Mouse (Mus musculus): Measurements from ENCODE around the gene Crb2.

Crb2 gene

DNA sequence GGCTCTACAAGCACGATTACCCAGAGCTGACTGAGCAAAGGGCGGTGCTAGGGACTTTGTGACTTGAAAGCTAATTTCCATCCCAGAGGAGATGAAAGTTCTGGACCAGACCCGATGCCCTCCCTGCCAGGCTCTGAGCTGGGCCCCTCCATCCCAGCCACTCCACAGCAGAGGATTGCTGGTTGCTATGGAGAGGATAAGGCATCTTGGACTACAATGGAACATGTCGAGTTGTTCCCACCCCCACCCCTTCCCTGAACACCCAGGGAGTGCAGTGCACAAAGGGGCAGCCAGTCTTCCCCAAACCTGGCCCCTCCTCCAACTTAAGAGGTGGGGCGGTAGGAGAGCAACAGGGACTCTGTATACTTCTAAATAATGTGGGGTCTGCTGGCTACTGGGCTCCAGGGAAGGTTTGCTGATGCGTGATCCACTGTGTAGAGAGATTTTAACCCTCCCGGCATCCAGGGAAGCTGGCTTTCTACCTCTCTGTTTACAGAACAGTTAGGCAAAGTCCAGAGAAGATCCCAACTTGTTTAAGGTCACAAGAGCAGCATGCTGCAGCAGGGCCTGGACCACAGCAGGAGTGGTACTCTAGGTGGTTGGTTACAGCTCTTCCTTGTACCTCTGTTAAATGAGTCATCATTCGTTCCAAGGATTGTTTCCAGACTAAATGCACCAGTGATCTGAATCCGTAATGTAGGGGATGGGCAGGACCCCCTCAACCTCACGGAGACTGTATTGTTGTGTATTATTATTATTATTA, 2.1 kb downstream of the Crb2 start:
- no peak for DNase-seq (ENCODE audit: low read depth, low spot score)
- Histone ChIP-seq H3K27me3 (ENCODE audit: control insufficient read depth, insufficient read depth, low read length, poor library complexity, severe bottlenecking) (no peaks in the 10 kb centered on the region), H3K36me3 (ENCODE audit: control insufficient read depth, insufficient read depth, low read length, poor library complexity, severe bottlenecking) (no peaks in the 10 kb centered on the region)

DNA sequence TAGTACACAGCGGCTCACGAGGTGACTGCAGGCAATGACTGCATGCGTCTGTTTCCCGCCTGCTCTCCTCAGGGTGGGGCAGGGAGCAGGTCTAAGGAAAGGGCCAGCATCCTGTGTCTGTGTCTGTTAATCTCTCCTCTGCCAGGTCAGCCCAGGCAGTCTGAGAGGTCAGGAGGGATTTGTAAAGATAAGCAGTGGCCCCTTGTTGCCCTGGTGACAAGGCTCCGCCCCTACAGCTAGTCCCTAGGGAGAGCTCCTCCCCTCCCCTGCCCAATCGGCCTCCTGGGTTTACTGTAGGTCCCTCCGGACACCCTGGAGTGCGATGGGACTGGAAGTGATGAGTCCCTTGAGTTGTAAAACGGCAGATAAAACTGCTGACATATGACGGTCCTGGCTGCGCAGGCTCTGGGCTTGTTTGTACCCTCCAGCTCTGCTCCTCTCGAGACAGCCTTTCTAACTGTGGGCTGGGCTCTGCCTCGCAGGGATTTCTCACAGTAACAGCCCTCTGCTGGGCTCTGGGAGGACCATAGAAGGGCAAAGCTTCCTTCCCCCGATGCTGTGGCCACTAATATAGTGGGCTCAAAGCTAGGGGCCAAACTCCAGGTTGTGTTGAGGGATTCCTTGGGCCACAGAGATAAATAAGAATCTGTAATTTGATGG, 4.4 kb downstream of the Crb2 start:
- peak; percentile 72 for DNase-seq (ENCODE audit: low read depth, low spot score)
- no peaks in the 10 kb centered on the region for H3K27me3 ChIP-seq (ENCODE audit: control insufficient read depth, insufficient read depth, low read length, poor library complexity, severe bottlenecking)

DNA sequence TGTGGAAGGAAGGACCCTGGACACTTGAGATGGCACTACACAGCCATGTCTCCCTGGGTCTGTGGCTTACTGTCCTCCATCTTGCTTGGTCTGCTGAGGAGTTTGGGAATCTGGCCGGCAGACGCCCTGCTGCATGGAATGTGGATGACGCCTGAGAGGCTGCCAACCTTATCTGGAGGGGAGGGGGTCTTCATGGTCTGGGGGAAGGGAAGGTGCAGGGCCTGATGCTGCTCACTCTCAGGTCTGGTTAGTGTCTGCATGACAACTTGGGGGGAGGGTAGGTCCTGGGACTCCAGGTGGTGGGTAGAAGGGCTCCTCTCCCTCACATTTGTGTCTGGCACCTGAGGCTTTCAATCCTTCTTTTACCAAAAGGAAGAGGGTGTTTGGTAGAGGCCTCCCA, 5.4 kb downstream of the Crb2 start:
- H3K36me3 ChIP-seq (ENCODE audit: control insufficient read depth, insufficient read depth, low read length, poor library complexity, severe bottlenecking), result no peaks in the 10 kb centered on the region
- DNase-seq (ENCODE audit: low read depth, low spot score), result no peak
- H3K27me3 ChIP-seq (ENCODE audit: control insufficient read depth, insufficient read depth, low read length, poor library complexity, severe bottlenecking), result no peaks in the 10 kb centered on the region

More for the DNA sequence above, 4.4 kb downstream of the Crb2 start:
- no peaks in the 10 kb centered on the region for H3K36me3 ChIP-seq (ENCODE audit: control insufficient read depth, insufficient read depth, low read length, poor library complexity, severe bottlenecking)

DNA sequence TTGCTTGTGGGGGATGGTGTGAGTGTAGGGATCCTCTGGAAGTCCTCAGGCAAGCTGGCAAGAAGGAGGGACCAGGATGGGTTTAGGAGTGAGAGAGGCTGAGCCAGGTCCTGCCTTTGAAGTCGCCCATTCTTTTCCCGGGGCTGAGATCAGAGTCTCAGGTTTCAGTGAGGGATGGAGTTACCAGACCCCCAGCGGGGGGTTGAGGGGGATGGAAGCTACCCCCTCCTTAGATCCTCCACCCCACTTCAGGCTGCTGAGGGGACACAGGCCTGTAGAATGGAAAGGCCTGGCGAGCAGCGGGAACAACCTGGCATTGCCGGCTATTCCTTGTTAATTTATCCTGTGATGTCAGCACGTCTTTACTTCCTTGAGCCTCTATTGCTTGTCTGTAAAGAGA, 6.0 kb downstream of the Crb2 start:
- H3K36me3 ChIP-seq (ENCODE audit: control insufficient read depth, insufficient read depth, low read length, poor library complexity, severe bottlenecking), result no peaks in the 10 kb centered on the region
- no peaks in the 10 kb centered on the region for H3K27me3 ChIP-seq (ENCODE audit: control insufficient read depth, insufficient read depth, low read length, poor library complexity, severe bottlenecking)
- no peak for DNase-seq (ENCODE audit: low read depth, low spot score)

DNA sequence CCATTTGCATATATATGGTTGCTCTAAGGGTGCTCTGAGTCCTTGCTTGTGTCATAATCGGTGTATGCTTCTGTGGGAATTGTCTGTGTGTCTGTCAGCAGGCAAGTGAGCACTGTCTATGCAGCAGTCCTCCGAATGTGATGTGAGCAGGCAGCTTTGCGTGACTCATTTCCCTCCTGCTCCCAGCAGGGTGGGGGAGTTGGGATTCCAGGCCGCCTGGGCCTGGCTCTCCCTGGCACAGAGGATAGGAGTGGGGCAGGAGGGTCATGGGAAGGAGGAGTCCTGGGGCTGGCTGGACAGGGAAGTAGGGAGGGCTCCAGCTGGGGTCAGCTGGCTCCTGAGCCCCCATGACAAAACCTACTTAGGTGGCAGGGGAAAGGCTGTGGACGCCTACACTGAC, 8.4 kb downstream of the Crb2 start:
- DNase-seq (ENCODE audit: low read depth, low spot score), result no peak
- H3K36me3 ChIP-seq (ENCODE audit: control insufficient read depth, insufficient read depth, low read length, poor library complexity, severe bottlenecking), result no peaks in the 10 kb centered on the region
- H3K27me3 ChIP-seq (ENCODE audit: control insufficient read depth, insufficient read depth, low read length, poor library complexity, severe bottlenecking), result no peaks in the 10 kb centered on the region

DNA sequence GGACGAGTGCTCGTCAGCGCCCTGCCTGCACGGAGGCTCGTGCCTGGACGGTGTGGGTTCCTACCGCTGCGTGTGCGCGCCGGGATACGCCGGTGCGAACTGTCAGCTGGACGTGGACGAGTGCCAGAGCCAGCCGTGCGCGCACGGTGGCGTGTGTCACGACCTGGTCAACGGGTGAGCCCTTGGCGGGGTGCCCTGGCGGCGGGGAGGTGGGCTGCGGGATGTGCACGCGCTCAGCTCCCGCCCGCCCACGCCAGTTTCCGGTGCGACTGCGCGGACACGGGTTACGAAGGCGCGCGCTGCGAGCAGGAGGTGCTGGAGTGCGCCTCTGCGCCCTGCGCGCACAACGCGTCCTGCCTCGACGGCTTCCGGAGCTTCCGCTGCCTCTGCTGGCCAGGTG, 10.4 kb downstream of the Crb2 start:
- no peaks in the 10 kb centered on the region for H3K27me3 ChIP-seq (ENCODE audit: control insufficient read depth, insufficient read depth, low read length, poor library complexity, severe bottlenecking)
- no peak for DNase-seq (ENCODE audit: low read depth, low spot score)
- H3K36me3 ChIP-seq (ENCODE audit: control insufficient read depth, insufficient read depth, low read length, poor library complexity, severe bottlenecking), result no peaks in the 10 kb centered on the region

DNA sequence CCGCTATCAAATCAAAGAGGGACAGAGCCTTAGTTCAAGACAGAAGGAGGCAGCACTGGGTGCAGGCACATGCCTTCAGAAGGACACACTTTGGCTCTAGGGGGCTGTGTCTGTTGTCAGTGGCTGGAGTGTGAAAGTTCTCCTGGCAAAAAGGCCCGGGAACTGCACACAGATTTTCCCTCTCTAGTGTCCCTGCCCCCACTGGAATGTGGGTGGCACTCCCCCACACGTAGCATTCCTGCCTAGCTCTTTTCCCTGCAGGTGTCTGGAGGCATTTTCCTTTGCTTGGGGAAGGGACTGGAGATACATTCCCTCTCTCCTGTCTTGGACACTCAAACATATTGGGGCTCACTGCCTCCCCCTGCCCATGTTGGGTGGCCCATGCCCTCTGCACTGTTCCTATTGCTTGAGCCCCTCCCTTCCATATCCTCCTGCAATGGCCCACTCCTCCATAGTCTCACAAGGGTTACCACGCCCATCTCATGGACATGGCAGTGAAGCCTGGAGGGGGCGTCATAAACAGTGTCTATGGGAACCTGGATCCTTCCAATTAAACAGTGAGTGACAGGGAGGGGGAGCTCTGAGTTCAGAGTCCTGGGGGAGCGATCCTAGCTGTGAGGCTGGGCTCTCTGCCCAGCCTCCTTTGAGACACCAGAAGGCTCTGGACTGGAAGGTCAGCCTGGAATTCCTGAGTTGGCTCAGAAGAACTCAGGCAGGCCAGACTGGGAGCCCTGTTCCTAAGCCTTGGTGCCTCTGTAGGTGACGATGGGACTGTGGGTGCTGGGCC, 12.3 kb downstream of the Crb2 start:
- Histone ChIP-seq H3K36me3 (ENCODE audit: control insufficient read depth, insufficient read depth, low read length, poor library complexity, severe bottlenecking) (no peaks in the 10 kb centered on the region), H3K27me3 (ENCODE audit: control insufficient read depth, insufficient read depth, low read length, poor library complexity, severe bottlenecking) (no peaks in the 10 kb centered on the region)
- no peak for DNase-seq (ENCODE audit: low read depth, low spot score)

DNA sequence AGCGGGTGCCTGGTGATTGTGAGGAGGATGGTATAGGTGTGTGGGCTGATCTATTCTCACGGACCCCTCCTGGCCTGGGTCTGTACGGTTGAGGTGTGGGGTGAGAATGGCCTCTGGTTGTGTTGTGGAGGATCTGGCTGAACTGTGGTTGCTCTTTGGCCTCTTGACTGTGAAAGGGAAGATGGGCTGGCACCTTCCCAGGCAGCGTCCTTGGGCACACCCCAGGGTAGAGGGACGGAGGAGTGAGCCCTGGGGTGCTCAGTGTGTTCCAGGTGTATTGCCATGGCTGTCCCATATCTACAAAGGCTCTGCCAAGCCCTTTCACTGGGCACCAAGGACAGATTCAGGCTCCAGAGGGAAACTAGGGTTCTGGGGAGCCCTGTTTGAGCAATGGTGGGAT, 13.0 kb downstream of the Crb2 start:
- Histone ChIP-seq H3K36me3 (ENCODE audit: control insufficient read depth, insufficient read depth, low read length, poor library complexity, severe bottlenecking) (no peaks in the 10 kb centered on the region), H3K27me3 (ENCODE audit: control insufficient read depth, insufficient read depth, low read length, poor library complexity, severe bottlenecking) (no peaks in the 10 kb centered on the region)

DNA sequence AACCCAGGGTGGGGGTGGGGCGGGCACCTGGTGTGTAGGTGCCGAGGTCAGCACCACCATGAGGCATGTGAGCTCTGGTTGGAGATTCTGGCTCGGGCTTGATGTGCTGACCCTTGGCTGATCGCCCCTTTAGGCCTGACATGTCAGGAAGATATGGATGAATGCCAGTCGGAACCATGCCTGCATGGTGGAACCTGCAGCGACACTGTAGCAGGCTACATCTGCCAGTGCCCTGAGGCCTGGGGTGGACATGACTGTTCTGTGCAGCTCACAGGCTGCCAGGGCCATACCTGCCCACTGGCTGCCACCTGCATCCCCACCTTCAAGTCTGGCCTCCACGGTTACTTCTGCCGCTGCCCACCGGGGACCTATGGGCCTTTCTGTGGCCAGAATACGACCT, 13.9 kb downstream of the Crb2 start:
- Histone ChIP-seq H3K27me3 (ENCODE audit: control insufficient read depth, insufficient read depth, low read length, poor library complexity, severe bottlenecking) (no peaks in the 10 kb centered on the region), H3K36me3 (ENCODE audit: control insufficient read depth, insufficient read depth, low read length, poor library complexity, severe bottlenecking) (no peaks in the 10 kb centered on the region)
- no peak for DNase-seq (ENCODE audit: low read depth, low spot score)

More for the DNA sequence above, 13.0 kb downstream of the Crb2 start:
- DNase-seq (ENCODE audit: low read depth, low spot score), result no peak

DNA sequence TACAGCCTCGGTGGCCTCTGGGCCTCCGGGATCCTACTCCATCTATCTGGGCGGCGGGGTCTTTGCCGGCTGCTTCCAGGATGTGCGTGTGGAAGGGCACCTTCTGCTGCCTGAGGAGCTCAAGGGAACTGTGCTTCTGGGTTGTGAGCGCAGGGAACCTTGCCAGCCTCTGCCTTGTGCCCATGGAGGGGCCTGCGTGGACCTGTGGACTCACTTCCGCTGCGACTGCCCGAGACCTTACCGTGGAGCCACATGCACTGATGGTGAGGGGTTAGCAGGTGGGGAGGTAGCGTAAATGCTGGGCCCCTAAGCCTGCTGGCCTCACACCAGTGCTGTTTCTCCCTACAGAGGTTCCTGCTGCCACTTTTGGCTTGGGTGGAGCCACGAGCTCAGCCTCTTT, 14.7 kb downstream of the Crb2 start:
- Histone ChIP-seq H3K27me3 (ENCODE audit: control insufficient read depth, insufficient read depth, low read length, poor library complexity, severe bottlenecking) (no peaks in the 10 kb centered on the region), H3K36me3 (ENCODE audit: control insufficient read depth, insufficient read depth, low read length, poor library complexity, severe bottlenecking) (no peaks in the 10 kb centered on the region)
- DNase-seq (ENCODE audit: low read depth, low spot score), result no peak

DNA sequence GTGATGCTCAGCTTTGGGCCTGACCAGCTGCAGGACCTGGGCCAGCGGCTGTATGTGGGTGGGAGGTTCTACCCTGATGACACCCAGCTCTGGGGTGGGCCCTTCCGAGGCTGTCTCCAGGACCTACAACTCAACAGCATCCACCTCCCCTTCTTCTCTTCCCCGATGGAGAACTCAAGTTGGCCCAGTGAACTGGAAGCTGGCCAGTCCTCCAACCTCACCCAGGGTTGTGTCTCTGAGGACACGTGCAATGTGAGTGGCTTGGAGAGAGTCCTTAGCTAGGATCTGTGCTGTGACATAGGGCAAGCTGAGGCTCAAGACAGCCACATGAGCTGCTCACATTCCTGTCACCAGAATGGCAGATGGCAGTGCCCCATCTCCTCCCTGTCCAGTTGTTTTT, 15.3 kb downstream of the Crb2 start:
- no peak for DNase-seq (ENCODE audit: low read depth, low spot score)
- no peaks in the 10 kb centered on the region for H3K36me3 ChIP-seq (ENCODE audit: control insufficient read depth, insufficient read depth, low read length, poor library complexity, severe bottlenecking)
- no peaks in the 10 kb centered on the region for H3K27me3 ChIP-seq (ENCODE audit: control insufficient read depth, insufficient read depth, low read length, poor library complexity, severe bottlenecking)

DNA sequence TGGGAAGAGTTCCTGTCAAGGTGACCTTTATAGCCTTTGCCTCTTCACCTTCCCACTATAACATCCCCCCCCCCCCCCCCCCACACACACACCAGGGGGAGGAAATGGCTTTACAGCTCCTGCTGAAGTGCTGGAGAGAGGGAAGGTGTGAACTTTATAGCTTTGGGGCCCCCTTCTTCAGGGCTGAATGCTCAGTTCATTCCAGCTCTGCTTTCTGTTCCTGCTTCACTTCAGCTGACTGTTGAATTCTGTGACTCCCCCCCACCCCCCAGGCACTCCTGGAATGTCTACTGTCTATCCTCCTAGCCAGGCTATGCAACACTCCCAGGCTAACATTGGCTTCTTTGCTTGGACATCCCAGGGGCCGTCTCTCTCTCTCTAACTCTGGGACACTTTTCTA, 20.0 kb downstream of the Crb2 start:
- no peaks in the 10 kb centered on the region for H3K36me3 ChIP-seq (ENCODE audit: control insufficient read depth, insufficient read depth, low read length, poor library complexity, severe bottlenecking)
- H3K27me3 ChIP-seq (ENCODE audit: control insufficient read depth, insufficient read depth, low read length, poor library complexity, severe bottlenecking), result no peaks in the 10 kb centered on the region
- DNase-seq (ENCODE audit: low read depth, low spot score), result no peak

DNA sequence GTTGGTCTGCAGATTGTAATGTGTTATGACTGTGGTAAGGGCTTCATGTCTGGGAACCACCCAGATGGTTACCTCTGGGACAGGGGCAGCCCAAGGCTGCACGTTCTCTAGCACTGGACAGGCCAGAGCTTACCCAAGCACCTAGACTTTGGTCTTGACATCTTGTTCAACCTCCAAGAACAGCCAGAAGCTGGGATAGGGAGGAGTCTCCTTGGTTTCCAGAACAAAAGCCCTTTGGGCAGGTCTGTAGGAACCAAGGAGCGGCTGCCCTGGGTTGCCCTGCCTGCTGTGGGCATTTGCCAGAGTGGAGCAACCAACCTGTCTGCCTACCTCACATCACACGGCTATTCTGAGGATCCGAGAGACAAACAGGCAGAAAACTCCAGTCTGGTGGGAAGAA, 21.0 kb downstream of the Crb2 start:
- no peaks in the 10 kb centered on the region; the same call in 1 of the 2 replicates for H3K36me3 ChIP-seq (ENCODE audit: control insufficient read depth, insufficient read depth, low read length, poor library complexity, severe bottlenecking)
- no peak for DNase-seq (ENCODE audit: low read depth, low spot score)
- H3K27me3 ChIP-seq (ENCODE audit: control insufficient read depth, insufficient read depth, low read length, poor library complexity, severe bottlenecking), result no peaks in the 10 kb centered on the region

DNA sequence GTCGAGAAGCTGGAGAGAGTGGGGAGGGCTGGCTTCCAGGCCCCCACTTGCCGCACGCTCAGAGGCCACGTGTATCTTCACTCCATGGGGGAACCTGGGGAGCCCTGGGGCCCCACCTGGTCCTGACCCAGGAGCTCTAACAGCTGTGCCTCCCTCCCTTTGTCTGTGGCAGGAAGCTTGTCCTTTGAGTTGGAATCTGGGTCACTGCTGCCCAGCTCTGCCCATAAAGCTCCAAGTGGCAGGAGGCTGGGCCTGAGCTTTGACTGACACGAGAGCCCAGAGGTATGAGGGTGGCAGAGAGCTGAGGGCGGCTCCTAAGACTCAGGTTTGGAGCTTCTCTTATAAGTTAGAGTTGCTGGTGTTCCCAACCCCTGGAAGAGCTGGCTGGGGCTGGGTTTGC, 23.1 kb downstream of the Crb2 start:
- Histone ChIP-seq H3K36me3 (ENCODE audit: control insufficient read depth, insufficient read depth, low read length, poor library complexity, severe bottlenecking) (no peaks in the 10 kb centered on the region; the same call in 1 of the 2 replicates), H3K27me3 (ENCODE audit: control insufficient read depth, insufficient read depth, low read length, poor library complexity, severe bottlenecking) (no peaks in the 10 kb centered on the region)
- DNase-seq (ENCODE audit: low read depth, low spot score), result no peak

DNA sequence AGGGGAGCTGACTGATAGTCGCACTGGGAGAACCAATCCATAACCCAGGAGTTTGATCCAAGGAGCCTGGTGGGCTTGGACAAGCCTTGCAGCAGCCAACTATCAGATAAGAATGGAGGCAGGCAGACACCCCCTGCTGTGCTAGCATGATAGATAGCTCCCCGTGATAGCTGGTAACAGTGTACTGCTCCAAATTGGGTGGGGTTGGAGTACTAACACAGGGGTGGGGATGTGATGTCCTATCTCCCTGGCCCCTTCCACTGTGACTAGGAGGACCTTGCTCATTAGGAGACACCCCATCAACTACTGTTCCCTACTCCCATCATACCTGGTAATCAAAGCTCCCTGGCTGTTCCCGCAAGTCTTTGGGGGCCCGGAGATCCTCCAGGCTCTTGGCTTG, 25.6 kb downstream of the Crb2 start:
- no peaks in the 10 kb centered on the region; the same call in 1 of the 2 replicates for H3K36me3 ChIP-seq (ENCODE audit: control insufficient read depth, insufficient read depth, low read length, poor library complexity, severe bottlenecking)
- no peak for DNase-seq (ENCODE audit: low read depth, low spot score)
- no peaks in the 10 kb centered on the region for H3K27me3 ChIP-seq (ENCODE audit: control insufficient read depth, insufficient read depth, low read length, poor library complexity, severe bottlenecking)

Measured in splenic B cell, adult 2 months (primary cell).